Mouse (Mus musculus) small intestine, adult 2 months (tissue): ENCODE results near the gene Mad1l1. TPM values are rescaled to one million over a fixed set of nuclear protein-coding genes. Genes with fewer than 3 reads are reported as not detected.

Source experiments
- H3K27ac ChIP-seq: fragments of 200-500 bp; 2 replicates; pipeline ENCODE4 v1.5.1; 2012; ENCODE audit warnings: low read depth, low read length, control low read depth, inconsistent platforms; ENCODE audit not compliant: insufficient read depth
- H3K27me3 ChIP-seq: fragments of 200-500 bp; 2 replicates; pipeline ENCODE4 v1.6.1; 2012; ENCODE audit warnings: mild to moderate bottlenecking, moderate library complexity, low read length, inconsistent platforms; ENCODE audit not compliant: control insufficient read depth, insufficient read depth
- H3K36me3 ChIP-seq: fragments of 200-500 bp; 2 replicates; pipeline ENCODE4 v1.6.1; 2012; ENCODE audit warnings: mild to moderate bottlenecking, low read length, control low read depth, inconsistent platforms; ENCODE audit not compliant: control insufficient read depth, insufficient read depth
- H3K4me1 ChIP-seq: fragments of 200-500 bp; 2 replicates; pipeline ENCODE4 v1.6.1; 2012; ENCODE audit warnings: low read length, inconsistent platforms, mixed read lengths; ENCODE audit not compliant: control insufficient read depth, insufficient read depth, insufficient read length
- H3K4me3 ChIP-seq: fragments of 200-500 bp; 2 replicates; pipeline ENCODE4 v1.5.1; 2012; ENCODE audit warnings: low read depth, mild to moderate bottlenecking, control low read depth, inconsistent platforms, low read length, moderate library complexity
- CTCF ChIP-seq: fragments of 200-500 bp; IDR thresholded peaks from 2 replicates; pipeline ENCODE4 v1.5.1; 2012; ENCODE audit warnings: low read depth, mild to moderate bottlenecking, control low read depth, inconsistent platforms, low read length, moderate library complexity, mixed read lengths; ENCODE audit not compliant: insufficient replicate concordance, insufficient read length; ENCODE audit errors: extremely low read depth
- POLR2A ChIP-seq: fragments of 200-500 bp; IDR thresholded peaks from 2 replicates; pipeline ENCODE4 v1.6.1; 2012; ENCODE audit warnings: low read depth, mild to moderate bottlenecking, control low read depth, inconsistent platforms, low read length, moderate library complexity
- WGBS: fragments of 180-500 bp; shearing (Covaris S2); methylation state at CpG from one replicate; pipeline ENCODE4 v1.1.7; 2018; 5-methylcytosine and 5-hydroxymethylcytosine counted together
- polyA plus RNA-seq: library from polyadenylated mRNA; depleted of rRNA; stranded (reverse); fragments of >200 nt; gene quantifications from 2 replicates; pipeline ENCODE4 v1.2.3, GENCODE M21; 2012

Gene Mad1l1
- polyA plus RNA-seq, 1 experiment: 22.9 TPM

GRCm38 (mm10) chr5:139985073-139985746 is 336.1 kb downstream of the Mad1l1 start:
- Histone ChIP-seq H3K4me3 (no peak overlapping the region), H3K36me3 (no peaks in the 10 kb centered on the region), H3K27me3 (no peaks in the 10 kb centered on the region), H3K4me1 (no peaks in the 10 kb centered on the region), H3K27ac (no peak overlapping the region)
- WGBS: 28% methylated on average over 18 of the region's 18 CpGs
- TF ChIP-seq POLR2A: no peak
- no peak for TF ChIP-seq CTCF

- Histone ChIP-seq H3K36me3 (no peaks in the 10 kb centered on the region), H3K4me1 (peaks cover 4% of the 10 kb centered on the region; the same call in 1 of the 2 replicates), H3K27ac (no peak overlapping the region), H3K4me3 (no peak overlapping the region), H3K27me3 (0 out of 2 replicates have a peak, but pooled peaks cover 3% of the 10 kb centered on the region)
- TF ChIP-seq POLR2A: no peak
- no peak for TF ChIP-seq CTCF
- WGBS: 81% methylated on average over 1 of the region's 1 CpGs
Measured at GRCm38 (mm10) chr5:139981976-139982375, 339.4 kb downstream of the Mad1l1 start.

- no peak for TF ChIP-seq POLR2A
- no peak for TF ChIP-seq CTCF
- Histone ChIP-seq H3K27ac (no peak overlapping the region), H3K4me1 (peaks cover 4% of the 10 kb centered on the region; the same call in 1 of the 2 replicates), H3K4me3 (no peak overlapping the region), H3K36me3 (no peaks in the 10 kb centered on the region), H3K27me3 (peaks cover 5% of the 10 kb centered on the region; the same call in 1 of the 2 replicates)
- 74% methylated on average over 9 of the region's 9 CpGs for WGBS
Measured at GRCm38 (mm10) chr5:139979371-139979770, 342.0 kb downstream of the Mad1l1 start.

- no peak for TF ChIP-seq CTCF
- TF ChIP-seq POLR2A: no peak
- Histone ChIP-seq H3K36me3 (no peaks in the 10 kb centered on the region), H3K27ac (no peak overlapping the region), H3K4me3 (no peak overlapping the region), H3K27me3 (peaks cover 5% of the 10 kb centered on the region; the same call in 1 of the 2 replicates), H3K4me1 (peaks cover 4% of the 10 kb centered on the region; the same call in 1 of the 2 replicates)
- 2% methylated on average over 13 of the region's 13 CpGs for WGBS
Measured at GRCm38 (mm10) chr5:139978525-139979276, 342.7 kb downstream of the Mad1l1 start.

GRCm38 (mm10) chr5:139977476-139977875 is 343.9 kb downstream of the Mad1l1 start:
- TF ChIP-seq CTCF: no peak
- TF ChIP-seq POLR2A: no peak
- Histone ChIP-seq H3K27ac (no peak overlapping the region), H3K4me1 (peaks cover 4% of the 10 kb centered on the region; the same call in 1 of the 2 replicates), H3K4me3 (no peak overlapping the region), H3K27me3 (peaks cover 9% of the 10 kb centered on the region; the same call in 1 of the 2 replicates), H3K36me3 (no peaks in the 10 kb centered on the region)
- WGBS: 19% methylated on average over 8 of the region's 8 CpGs

GRCm38 (mm10) chr5:139976584-139976983 is 344.8 kb downstream of the Mad1l1 start:
- no peak overlapping the region for H3K27ac ChIP-seq
- TF ChIP-seq POLR2A: no peak
- no peak for TF ChIP-seq CTCF
- 68% methylated on average over 4 of the region's 4 CpGs for WGBS
- no peaks in the 10 kb centered on the region for H3K36me3 ChIP-seq
- H3K27me3 ChIP-seq: peaks cover 9% of the 10 kb centered on the region; the same call in 1 of the 2 replicates
- peaks cover 4% of the 10 kb centered on the region; the same call in 1 of the 2 replicates for H3K4me1 ChIP-seq
- H3K4me3 ChIP-seq: no peak overlapping the region

- Histone ChIP-seq H3K4me3 (no peak overlapping the region), H3K27me3 (0 out of 2 replicates have a peak, but pooled peaks cover 4% of the 10 kb centered on the region), H3K27ac (no peak overlapping the region), H3K36me3 (no peaks in the 10 kb centered on the region), H3K4me1 (peaks cover 4% of the 10 kb centered on the region; the same call in 1 of the 2 replicates)
- WGBS: 15% methylated on average over 12 of the region's 12 CpGs
- TF ChIP-seq POLR2A (no peak), CTCF (no peak)
Measured at GRCm38 (mm10) chr5:139970186-139970631, 351.1 kb downstream of the Mad1l1 start.
